Mouse (Mus musculus) kidney, adult 2 months (tissue): ENCODE results near the gene Serpina16.
A peak's percentile ranks its signal among the peaks of the same experiment; 100 is the strongest.

Experiments
- CTCF ChIP-seq: fragments of 200-500 bp; conservative IDR thresholded peaks from 2 replicates; pipeline ENCODE4 v1.5.1; 2011; ENCODE audit warnings: low read depth, mild to moderate bottlenecking, control low read depth, low read length, moderate library complexity, mixed read lengths; ENCODE audit not compliant: insufficient read depth, insufficient read length
- POLR2A ChIP-seq: fragments of 200-500 bp; IDR thresholded peaks from one replicate; pipeline ENCODE4 v1.6.1; 2011; ENCODE audit warnings: low read depth, low read length, control low read depth

DNA sequence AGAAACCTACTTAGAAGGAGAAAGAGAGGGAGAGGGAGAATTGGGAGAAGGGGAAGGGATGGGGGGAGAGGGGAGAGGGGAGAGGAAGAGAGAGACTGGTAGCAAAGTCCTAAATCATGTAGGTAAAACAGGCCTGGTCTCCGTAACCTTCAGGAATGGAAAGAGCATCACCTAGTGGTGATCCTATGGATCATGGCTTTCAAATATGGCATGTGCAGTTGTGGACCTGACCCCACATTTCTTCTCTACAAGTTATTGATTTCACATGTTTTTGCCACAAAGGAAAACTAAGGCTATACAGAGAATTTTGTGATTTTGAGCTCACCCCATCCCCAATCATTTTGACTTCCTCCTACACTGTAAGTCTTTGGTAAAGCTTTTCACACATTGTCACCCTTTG, 34.5 kb upstream of the Serpina16 start:
- TF ChIP-seq CTCF (peak; percentile 38), POLR2A (no peak)
